Mouse (Mus musculus): ENCODE measurements around the gene Colq. TPM values are rescaled to one million over a fixed set of nuclear protein-coding genes. Genes with fewer than 3 reads are reported as not detected.

Gene Colq
- polyA plus RNA-seq, 1 experiment from 2014 or later, result not detected

DNA sequence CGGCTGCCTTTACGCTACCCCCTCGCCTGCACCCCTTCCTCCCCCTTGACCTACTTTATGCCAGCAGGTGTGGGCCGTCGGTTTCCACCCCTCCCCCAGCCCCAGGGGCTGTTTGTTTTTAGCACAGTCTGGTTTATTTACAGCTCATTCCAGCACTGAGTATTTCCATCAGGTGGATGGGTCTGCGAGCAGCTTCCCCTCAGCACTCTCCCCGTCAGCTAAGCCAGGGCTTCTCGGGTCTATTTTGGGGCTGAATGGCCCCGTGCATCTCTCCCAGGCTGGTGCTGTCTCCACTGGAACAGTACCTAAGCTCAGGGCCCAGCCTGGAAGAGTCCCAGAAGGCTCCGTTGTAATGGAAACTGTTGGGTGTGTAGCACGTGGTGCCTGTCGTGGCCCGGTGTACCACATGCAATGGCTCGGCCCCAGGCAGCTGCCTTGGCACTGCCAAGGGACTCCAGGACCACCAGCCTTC, 35.1 kb downstream of the Colq start:
- ATAC-seq (ENCODE audit: low FRiP score, low TSS enrichment) (no peak), DNase-seq (no peak)
- WGBS, result 85% methylated on average over 14 of the region's 14 CpGs
- Histone ChIP-seq H3K27ac (replicated peaks; ENCODE audit: low read depth, low read length) (no peak overlapping the region), H3K4me1 (ENCODE audit: control insufficient read depth, insufficient read depth, low read length) (no peaks in the 10 kb centered on the region), H3K9me3 (ENCODE audit: control insufficient read depth, low read length) (no peaks in the 10 kb centered on the region), H3K4me3 (replicated peaks; ENCODE audit: low read depth, low read length) (no peak overlapping the region), H3K9ac (replicated peaks; ENCODE audit: low read length) (no peak overlapping the region), H3K36me3 (ENCODE audit: control insufficient read depth, insufficient read depth, low read length) (no peaks in the 10 kb centered on the region), H3K4me2 (ENCODE audit: low read length) (no peak overlapping the region), H3K27me3 (ENCODE audit: control insufficient read depth, insufficient read depth, low read length) (no peaks in the 10 kb centered on the region)

DNA sequence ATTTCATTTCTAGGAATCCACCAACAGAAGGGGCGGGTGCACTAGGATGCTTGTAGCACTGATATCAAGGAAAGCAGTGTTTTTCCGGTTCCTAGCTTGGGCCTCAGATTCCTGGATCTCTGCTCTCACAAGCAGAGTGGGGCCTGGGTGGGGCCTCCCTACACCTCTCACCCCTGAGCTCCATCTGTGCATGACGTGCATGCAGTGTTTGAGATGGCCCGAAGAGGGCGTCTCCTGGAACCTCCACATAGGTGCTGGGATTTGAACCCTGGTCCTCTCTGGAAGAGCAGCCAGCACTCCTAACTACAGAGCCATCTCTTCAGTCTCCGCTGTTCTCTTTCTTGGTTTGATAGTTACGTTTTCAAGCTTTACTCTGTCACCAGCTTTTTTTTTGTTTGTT, 36.1 kb downstream of the Colq start:
- Histone ChIP-seq H3K4me1 (ENCODE audit: control insufficient read depth, insufficient read depth, low read length) (no peaks in the 10 kb centered on the region), H3K27me3 (ENCODE audit: control insufficient read depth, insufficient read depth, low read length) (no peaks in the 10 kb centered on the region), H3K27ac (replicated peaks; ENCODE audit: low read depth, low read length) (no peak overlapping the region), H3K9me3 (ENCODE audit: control insufficient read depth, low read length) (no peaks in the 10 kb centered on the region), H3K4me3 (replicated peaks; ENCODE audit: low read depth, low read length) (no peak overlapping the region), H3K36me3 (ENCODE audit: control insufficient read depth, insufficient read depth, low read length) (no peaks in the 10 kb centered on the region), H3K9ac (replicated peaks; ENCODE audit: low read length) (no peak overlapping the region), H3K4me2 (ENCODE audit: low read length) (no peak overlapping the region)
- DNase-seq, result no peak
- 96% methylated on average over 7 of the region's 7 CpGs for WGBS
- ATAC-seq (ENCODE audit: low FRiP score, low TSS enrichment), result no peak

DNA sequence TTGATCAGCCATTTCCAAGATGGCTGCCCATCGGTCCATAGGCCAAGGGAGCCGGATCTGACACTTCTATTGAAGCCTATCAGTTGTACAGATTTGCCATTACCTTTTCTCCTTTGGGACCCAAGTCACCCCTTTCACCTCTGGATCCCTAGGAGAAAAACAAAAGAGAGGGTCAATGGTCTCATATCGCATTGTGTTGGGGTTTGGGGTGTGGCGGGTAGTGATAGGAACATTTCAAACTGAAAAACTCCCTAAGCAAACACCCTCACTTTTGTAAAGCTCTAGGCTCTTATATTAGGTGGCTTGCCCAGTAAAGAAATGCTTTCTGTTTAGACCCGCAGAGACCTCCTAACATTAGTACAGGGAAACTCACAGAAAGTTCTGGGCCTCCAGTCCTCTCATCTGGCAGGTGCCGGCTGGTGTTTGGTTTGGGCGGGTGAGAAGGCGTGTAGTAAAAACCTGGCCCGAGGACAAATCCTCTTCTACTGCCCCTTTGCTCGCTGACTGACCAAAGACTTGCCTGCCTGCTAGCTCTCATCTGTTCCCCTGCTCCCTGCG, 47.2 kb downstream of the Colq start:
- no peak overlapping the region for H3K4me2 ChIP-seq (ENCODE audit: low read length)
- WGBS, result 83% methylated on average over 11 of the region's 11 CpGs
- H3K4me3 ChIP-seq (replicated peaks; ENCODE audit: low read depth, low read length), result no peak overlapping the region
- H3K4me1 ChIP-seq (ENCODE audit: control insufficient read depth, insufficient read depth, low read length), result no peaks in the 10 kb centered on the region
- H3K27me3 ChIP-seq (ENCODE audit: control insufficient read depth, insufficient read depth, low read length), result no peaks in the 10 kb centered on the region
- H3K9ac ChIP-seq (replicated peaks; ENCODE audit: low read length), result no peak overlapping the region
- H3K27ac ChIP-seq (replicated peaks; ENCODE audit: low read depth, low read length), result no peak overlapping the region
- no peak for DNase-seq
- no peaks in the 10 kb centered on the region for H3K9me3 ChIP-seq (ENCODE audit: control insufficient read depth, low read length)
- no peaks in the 10 kb centered on the region for H3K36me3 ChIP-seq (ENCODE audit: control insufficient read depth, insufficient read depth, low read length)
- no peak for ATAC-seq (ENCODE audit: low FRiP score, low TSS enrichment)

DNA sequence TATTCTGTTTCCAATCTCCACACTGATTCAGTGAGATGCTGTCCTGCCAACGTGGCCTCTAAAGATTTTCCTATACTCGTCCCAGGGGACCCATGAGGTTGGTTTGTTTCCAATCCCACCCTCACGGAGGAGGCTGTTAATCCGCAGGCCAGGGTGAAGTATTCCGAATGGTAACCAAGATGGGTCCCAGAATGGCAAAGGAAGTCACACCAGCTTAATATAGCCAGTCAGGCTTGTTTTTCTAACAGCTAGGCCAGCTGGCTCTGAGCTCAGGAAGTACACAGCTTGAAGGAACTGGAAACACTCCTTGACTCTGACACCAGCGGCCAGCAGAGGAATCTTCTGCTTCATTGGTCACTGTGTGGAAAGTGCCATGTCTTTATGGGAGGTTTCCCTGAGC, 53.8 kb downstream of the Colq start:
- 78% methylated on average over 6 of the region's 6 CpGs for WGBS
- Histone ChIP-seq H3K27ac (replicated peaks; ENCODE audit: low read depth, low read length) (no peak overlapping the region), H3K9me3 (ENCODE audit: control insufficient read depth, low read length) (no peaks in the 10 kb centered on the region)

DNA sequence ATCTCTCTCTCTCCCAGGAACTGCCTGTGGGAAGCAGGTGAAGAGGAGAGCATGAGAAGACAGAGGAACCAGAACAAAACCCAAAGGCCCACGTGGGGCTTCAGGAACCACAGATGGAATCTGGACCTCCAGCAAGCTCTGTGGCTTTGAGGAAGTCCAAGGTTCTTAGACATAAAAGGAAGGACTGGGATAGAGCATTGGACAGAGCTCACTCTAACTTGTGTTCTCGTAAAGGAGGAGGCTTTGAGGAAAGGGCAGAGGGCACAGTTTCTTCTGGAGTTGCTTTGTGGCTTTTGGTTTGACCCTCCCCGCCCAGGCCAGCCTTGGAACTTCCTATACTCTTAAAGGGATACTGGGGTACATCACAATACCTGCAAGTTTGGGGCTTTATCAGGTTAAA, 58.5 kb downstream of the Colq start:
- Histone ChIP-seq H3K4me2 (ENCODE audit: low read length) (no peak overlapping the region), H3K9ac (replicated peaks; ENCODE audit: low read length) (no peak overlapping the region), H3K4me1 (ENCODE audit: control insufficient read depth, insufficient read depth, low read length) (no peaks in the 10 kb centered on the region), H3K27me3 (ENCODE audit: control insufficient read depth, insufficient read depth, low read length) (no peaks in the 10 kb centered on the region), H3K9me3 (ENCODE audit: control insufficient read depth, low read length) (no peaks in the 10 kb centered on the region), H3K36me3 (ENCODE audit: control insufficient read depth, insufficient read depth, low read length) (no peaks in the 10 kb centered on the region), H3K4me3 (replicated peaks; ENCODE audit: low read depth, low read length) (no peak overlapping the region), H3K27ac (replicated peaks; ENCODE audit: low read depth, low read length) (no peak overlapping the region)
- DNase-seq (no peak), ATAC-seq (ENCODE audit: low FRiP score, low TSS enrichment) (no peak)
- 58% methylated on average over 3 of the region's 3 CpGs for WGBS

More for the DNA sequence above, 53.8 kb downstream of the Colq start:
- no peak overlapping the region for H3K4me2 ChIP-seq (ENCODE audit: low read length)
- no peak overlapping the region for H3K4me3 ChIP-seq (replicated peaks; ENCODE audit: low read depth, low read length)
- no peaks in the 10 kb centered on the region for H3K36me3 ChIP-seq (ENCODE audit: control insufficient read depth, insufficient read depth, low read length)
- ATAC-seq (ENCODE audit: low FRiP score, low TSS enrichment) (no peak), DNase-seq (no peak)
- no peaks in the 10 kb centered on the region for H3K4me1 ChIP-seq (ENCODE audit: control insufficient read depth, insufficient read depth, low read length)
- no peaks in the 10 kb centered on the region for H3K27me3 ChIP-seq (ENCODE audit: control insufficient read depth, insufficient read depth, low read length)
- no peak overlapping the region for H3K9ac ChIP-seq (replicated peaks; ENCODE audit: low read length)

DNA sequence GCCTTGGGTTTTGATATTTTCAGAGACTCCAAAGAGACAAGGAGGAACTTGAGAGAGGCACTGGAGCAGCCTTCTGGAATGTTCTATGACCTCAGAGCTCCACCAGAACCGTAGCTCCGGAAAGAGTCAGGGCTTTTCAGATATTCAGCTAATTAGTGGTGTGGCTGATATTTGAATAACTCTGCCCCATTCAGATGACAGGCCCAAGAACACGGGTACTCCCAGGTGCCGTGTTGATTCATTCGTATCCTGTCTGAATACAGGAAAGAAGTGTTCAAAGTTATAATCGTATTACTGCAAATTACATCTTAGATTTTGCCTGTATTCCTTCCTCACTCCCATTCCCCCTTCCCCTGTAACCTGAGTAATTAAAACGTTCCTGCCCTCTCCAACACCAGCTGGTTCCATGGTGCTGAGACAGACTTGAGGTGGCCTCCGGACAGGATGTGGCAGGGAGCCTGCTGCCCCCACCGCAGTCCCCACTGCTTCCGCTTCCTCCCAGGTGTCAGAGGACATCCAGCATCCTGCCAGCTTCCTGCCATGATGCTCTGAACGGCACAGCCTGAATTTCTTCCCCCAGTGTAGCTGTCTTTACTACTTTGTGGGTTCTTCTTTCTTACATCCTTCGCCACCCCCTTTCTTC, 59.5 kb downstream of the Colq start:
- no peak for ATAC-seq (ENCODE audit: low FRiP score, low TSS enrichment)
- H3K27me3 ChIP-seq (ENCODE audit: control insufficient read depth, insufficient read depth, low read length), result no peaks in the 10 kb centered on the region
- WGBS, result 79% methylated on average over 12 of the region's 12 CpGs

DNA sequence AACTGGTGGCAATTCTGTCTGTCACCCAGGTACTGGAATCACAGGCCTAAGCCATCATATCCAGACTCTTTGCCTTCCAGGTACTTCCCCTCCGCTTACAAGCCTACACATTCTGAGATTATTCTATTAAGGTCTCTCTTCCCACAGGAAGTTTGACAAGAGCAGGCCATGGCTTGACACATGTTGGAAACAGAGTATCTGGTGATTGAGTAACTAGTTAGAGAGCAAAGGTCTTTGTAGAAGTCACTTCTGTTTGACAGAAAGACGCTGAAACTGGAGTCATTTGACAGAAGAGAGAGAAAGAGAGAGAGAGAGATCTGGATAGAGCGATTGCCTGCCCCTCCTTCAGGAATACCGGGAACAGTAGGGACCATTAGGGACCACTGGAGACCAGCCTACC, 60.3 kb downstream of the Colq start:
- H3K27ac ChIP-seq (replicated peaks; ENCODE audit: low read depth, low read length), result no peak overlapping the region
- no peaks in the 10 kb centered on the region for H3K9me3 ChIP-seq (ENCODE audit: control insufficient read depth, low read length)
- H3K4me3 ChIP-seq (replicated peaks; ENCODE audit: low read depth, low read length), result no peak overlapping the region
- no peak for DNase-seq
- WGBS, result 90% methylated on average over 4 of the region's 4 CpGs
- ATAC-seq (ENCODE audit: low FRiP score, low TSS enrichment), result no peak
- no peaks in the 10 kb centered on the region for H3K27me3 ChIP-seq (ENCODE audit: control insufficient read depth, insufficient read depth, low read length)
- H3K36me3 ChIP-seq (ENCODE audit: control insufficient read depth, insufficient read depth, low read length), result no peaks in the 10 kb centered on the region
- H3K4me2 ChIP-seq (ENCODE audit: low read length), result no peak overlapping the region
- no peaks in the 10 kb centered on the region for H3K4me1 ChIP-seq (ENCODE audit: control insufficient read depth, insufficient read depth, low read length)
- no peak overlapping the region for H3K9ac ChIP-seq (replicated peaks; ENCODE audit: low read length)

More for the DNA sequence above, 59.5 kb downstream of the Colq start:
- Histone ChIP-seq H3K9me3 (ENCODE audit: control insufficient read depth, low read length) (no peaks in the 10 kb centered on the region), H3K4me1 (ENCODE audit: control insufficient read depth, insufficient read depth, low read length) (no peaks in the 10 kb centered on the region), H3K4me3 (replicated peaks; ENCODE audit: low read depth, low read length) (no peak overlapping the region), H3K9ac (replicated peaks; ENCODE audit: low read length) (no peak overlapping the region), H3K4me2 (ENCODE audit: low read length) (no peak overlapping the region), H3K36me3 (ENCODE audit: control insufficient read depth, insufficient read depth, low read length) (no peaks in the 10 kb centered on the region), H3K27ac (replicated peaks; ENCODE audit: low read depth, low read length) (no peak overlapping the region)
- no peak for DNase-seq

DNA sequence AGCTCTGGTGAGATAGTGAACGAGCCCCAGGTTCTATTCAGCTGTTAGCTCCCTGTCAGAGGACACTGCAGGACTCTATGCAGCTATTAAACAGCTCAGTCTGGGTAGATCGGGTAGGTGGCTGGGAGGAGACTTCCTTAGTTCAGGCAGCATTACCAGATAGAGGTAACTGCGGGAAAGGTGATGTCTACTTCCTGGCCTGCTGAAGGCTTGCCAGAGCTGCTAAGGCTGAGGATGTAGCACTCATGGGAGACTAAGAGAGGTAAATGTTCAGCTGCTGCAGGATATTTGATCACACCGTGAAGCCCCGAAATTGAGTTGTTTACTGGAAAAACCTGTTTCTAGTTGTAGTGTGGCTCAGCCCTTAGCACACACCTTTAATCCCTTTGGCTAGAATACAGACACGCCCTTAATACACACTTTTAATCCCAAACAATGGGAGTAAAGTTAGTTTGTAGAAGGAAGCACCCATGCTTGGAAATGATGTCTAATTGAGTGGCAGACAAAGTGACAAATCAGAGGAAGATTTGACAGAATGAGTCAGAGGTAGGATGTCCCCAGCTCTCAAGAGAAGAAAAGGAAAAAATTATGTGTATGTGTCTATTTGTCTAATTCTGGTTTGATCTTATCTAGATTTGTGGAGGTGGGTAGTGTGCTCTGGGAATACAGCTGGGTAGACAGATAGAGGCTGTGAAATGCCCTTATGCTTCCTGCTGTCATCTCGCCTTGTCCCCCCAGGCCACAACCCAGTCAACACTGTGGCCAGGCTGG, 65.9 kb downstream of the Colq start:
- WGBS, result 86% methylated on average over 7 of the region's 7 CpGs
- Histone ChIP-seq H3K27ac (replicated peaks; ENCODE audit: low read depth, low read length) (no peak overlapping the region), H3K9ac (replicated peaks; ENCODE audit: low read length) (no peak overlapping the region), H3K36me3 (ENCODE audit: control insufficient read depth, insufficient read depth, low read length) (no peaks in the 10 kb centered on the region), H3K4me3 (replicated peaks; ENCODE audit: low read depth, low read length) (no peak overlapping the region), H3K9me3 (ENCODE audit: control insufficient read depth, low read length) (no peaks in the 10 kb centered on the region), H3K4me2 (ENCODE audit: low read length) (no peak overlapping the region), H3K4me1 (ENCODE audit: control insufficient read depth, insufficient read depth, low read length) (no peaks in the 10 kb centered on the region), H3K27me3 (ENCODE audit: control insufficient read depth, insufficient read depth, low read length) (no peaks in the 10 kb centered on the region)
- ATAC-seq (ENCODE audit: low FRiP score, low TSS enrichment) (no peak), DNase-seq (no peak)

DNA sequence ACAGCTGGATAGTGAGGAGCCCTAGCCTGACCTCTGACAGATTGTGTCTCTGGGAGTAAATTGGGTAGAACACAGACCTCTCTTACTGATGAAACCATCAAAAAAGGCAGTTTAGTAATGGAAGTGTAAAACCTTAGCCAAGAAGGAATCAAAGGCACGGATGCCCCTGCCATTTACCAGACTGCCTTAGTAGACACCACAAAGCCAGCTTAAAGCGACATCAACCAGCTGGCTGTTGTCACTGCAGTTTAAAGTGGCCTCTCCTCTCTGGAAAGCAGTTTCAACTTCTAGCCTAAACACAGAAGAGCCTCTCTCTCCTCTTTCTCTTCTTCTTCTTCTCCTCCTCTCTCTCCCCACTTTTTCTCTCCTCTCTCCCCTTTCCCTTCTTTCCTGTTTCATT, 69.8 kb downstream of the Colq start:
- Histone ChIP-seq H3K4me1 (ENCODE audit: control insufficient read depth, insufficient read depth, low read length) (no peaks in the 10 kb centered on the region), H3K27me3 (ENCODE audit: control insufficient read depth, insufficient read depth, low read length) (no peaks in the 10 kb centered on the region), H3K36me3 (ENCODE audit: control insufficient read depth, insufficient read depth, low read length) (no peaks in the 10 kb centered on the region), H3K27ac (replicated peaks; ENCODE audit: low read depth, low read length) (no peak overlapping the region), H3K4me2 (ENCODE audit: low read length) (no peak overlapping the region), H3K9ac (replicated peaks; ENCODE audit: low read length) (no peak overlapping the region), H3K9me3 (ENCODE audit: control insufficient read depth, low read length) (no peaks in the 10 kb centered on the region), H3K4me3 (replicated peaks; ENCODE audit: low read depth, low read length) (no peak overlapping the region)
- WGBS, result 79% methylated on average over 2 of the region's 2 CpGs
- ATAC-seq (ENCODE audit: low FRiP score, low TSS enrichment) (no peak), DNase-seq (no peak)
